10 mouse cellular contexts compared by ENCODE assay signal in the genomic region with DNA sequence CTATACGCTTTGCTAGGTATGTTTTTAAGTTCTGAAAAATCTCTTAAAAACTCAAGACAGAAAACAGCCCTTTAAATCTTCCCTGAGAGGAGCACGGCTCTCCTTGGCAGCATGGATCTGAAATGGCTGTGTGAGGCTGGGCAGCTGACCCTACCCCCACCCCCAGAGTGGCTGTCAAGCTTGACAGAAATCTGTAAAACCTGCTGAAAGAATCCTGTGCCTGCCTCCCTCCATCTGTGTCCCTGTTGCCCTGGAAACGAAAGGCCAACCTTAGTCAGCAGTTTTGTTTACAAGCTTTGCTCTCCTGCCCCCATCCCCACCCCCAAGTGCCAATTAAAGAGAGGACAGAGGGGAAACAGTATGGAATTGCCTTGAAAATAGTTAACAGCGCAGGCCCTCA. TPM values are rescaled to one million over a fixed set of nuclear protein-coding genes. Genes with fewer than 3 reads are reported as not detected.
DNase-seq lines count a peak whose midpoint lies in the region; ATAC-seq lines count a peak whose summit lies in the region.
"Had no signal": no experiment of that assay in that cellular context is flagged by ENCODE, and none has a peak within 500 bp of the region (broad histone marks: within the 10 kb centered on the region; RNA-seq: fewer than 3 reads in every experiment).

No protein-coding gene starts in this region.

- H3K27ac ChIP-seq in forebrain, embryonic 16.5 days (ENCODE audit: low read length), result no peak overlapping the region
- H3K27ac ChIP-seq in limb, embryonic 10.5 days, result peak overlapping the region; percentile 28; the same call in 1 of the 2 replicates

- WGBS in forebrain, embryonic 16.5 days, result 20% methylated on average over 4 of the region's 4 CpGs
- WGBS in limb, embryonic 10.5 days, result 45% methylated on average over 4 of the region's 4 CpGs

- H3K4me3 ChIP-seq in forebrain, embryonic 16.5 days (replicated peaks; ENCODE audit: low read length), result no peak overlapping the region
- no peak overlapping the region for H3K4me3 ChIP-seq in limb, embryonic 10.5 days

- DNase-seq in 3T3-L1 (ENCODE audit: low read depth, low spot score) (peak; percentile 42), NIH3T3 (ENCODE audit: low read depth) (peak; percentile 48)
- DNase-seq in limb, embryonic 10.5 days (ENCODE audit: low spot score), result peak; percentile 52
- DNase-seq in adrenal gland, postnatal 14 days, result no peak
- DNase-seq in heart, adult 9 months (ENCODE audit: low spot score in 2 of 2), result no peak
- no peak for DNase-seq in cerebellum, adult 11 months
- DNase-seq: gastrocnemius, postnatal 14 days; right cerebral cortex, postnatal 25 days had no signal

- H3K36me3 ChIP-seq in forebrain, embryonic 16.5 days (ENCODE audit: control insufficient read depth, insufficient read depth), result no peaks in the 10 kb centered on the region
- 0 out of 2 replicates have a peak, but pooled peaks cover 6% of the 10 kb centered on the region for H3K36me3 ChIP-seq in limb, embryonic 10.5 days

- peak; percentile 66 for ATAC-seq in forebrain, embryonic 16.5 days
- ATAC-seq in erythroid progenitor cell, adult 5-6 weeks (replicated peaks; ENCODE audit: low FRiP score, poor library complexity, severe bottlenecking), result no peak

- no peaks in the 10 kb centered on the region for H3K27me3 ChIP-seq in forebrain, embryonic 16.5 days (replicated peaks; ENCODE audit: control insufficient read depth, insufficient read depth, low read length)
- no peaks in the 10 kb centered on the region for H3K27me3 ChIP-seq in limb, embryonic 10.5 days (ENCODE audit: low read depth, poor library complexity, severe bottlenecking)

- no peak overlapping the region for H3K9ac ChIP-seq in forebrain, embryonic 16.5 days (replicated peaks; ENCODE audit: low read depth, low read length)

- peaks cover 25% of the 10 kb centered on the region for H3K4me1 ChIP-seq in forebrain, embryonic 16.5 days (replicated peaks; ENCODE audit: control insufficient read depth, insufficient read depth, low read length)
- H3K4me1 ChIP-seq in limb, embryonic 10.5 days, result peaks cover 37% of the 10 kb centered on the region

- no peak overlapping the region for H3K4me2 ChIP-seq in forebrain, embryonic 16.5 days (ENCODE audit: low read length)

- no peaks in the 10 kb centered on the region for H3K9me3 ChIP-seq in forebrain, embryonic 16.5 days (ENCODE audit: control insufficient read depth, low read length)
- H3K9me3 ChIP-seq in limb, embryonic 10.5 days (replicated peaks), result no peaks in the 10 kb centered on the region

RNA-seq across cellular contexts. Expression of a gene that starts 47.3 kb away (rescaled TPM):
- polyA plus RNA-seq in forebrain, embryonic 16.5 days (2015; fragmentation: Nextera tagmentation; extraction: Ambion mirVana), result not detected in 2 replicates
- not detected in 2 replicates for polyA plus RNA-seq in limb, embryonic 10.5 days (2016; fragmentation: Nextera tagmentation; extraction: Ambion mirVana)
- not detected in 2 replicates for total RNA-seq in erythroid progenitor cell, adult 5-6 weeks (2015; ENCODE audit: low replicate concordance)
- total RNA-seq in erythroid progenitor cell, adult 5-6 weeks (2017; ENCODE audit: low replicate concordance), result not detected in 2 replicates
- total RNA-seq in adrenal gland, postnatal 14 days (2021), result 3.0 and 12.5 TPM in 2 replicates
- total RNA-seq: gastrocnemius, postnatal 14 days had no signal

Comparison
In these comparisons a context has a peak if more than half of its experiments do, and no peak if none do; other contexts are left out.
1. DNase-seq: peak in 3T3-L1 (single experiment), NIH3T3 (single experiment) and limb, embryonic 10.5 days (single experiment); none in adrenal gland, postnatal 14 days (single experiment), heart, adult 9 months (0 of 2) and cerebellum, adult 11 months (single experiment).